Mouse (Mus musculus) heart, adult 2 months (tissue): ENCODE results near the gene Sema5b. TPM values are rescaled to one million over a fixed set of nuclear protein-coding genes. Genes with fewer than 3 reads are reported as not detected.
A peak's percentile ranks its signal among the peaks of the same experiment; 100 is the strongest.

Experiments used
- DNase-seq, 2 experiments: peaks; one replicate each; pipeline ENCODE4 v3.0.0; 2021
- H3K27ac ChIP-seq: fragments of 200-600 bp; 2 replicates; pipeline ENCODE4 v1.8.1; 2022
- H3K27me3 ChIP-seq: fragments of 200-500 bp; 2 replicates; pipeline ENCODE4 v1.6.1; 2012; ENCODE audit warnings: mild to moderate bottlenecking, low read length, inconsistent platforms, mixed read lengths; ENCODE audit not compliant: control insufficient read depth, insufficient read depth
- H3K36me3 ChIP-seq: fragments of 200-500 bp; 2 replicates; pipeline ENCODE4 v1.6.1; 2012; ENCODE audit warnings: low read length, inconsistent platforms; ENCODE audit not compliant: control insufficient read depth, insufficient read depth
- H3K4me1 ChIP-seq: fragments of 200-500 bp; 2 replicates; pipeline ENCODE4 v1.6.1; 2011; ENCODE audit warnings: low read length; ENCODE audit not compliant: control insufficient read depth, insufficient read depth
- H3K4me3 ChIP-seq: fragments of 200-600 bp; 2 replicates; pipeline ENCODE4 v1.8.1; 2022
- H3K79me2 ChIP-seq: fragments of 200-500 bp; replicated peaks from 2 replicates; pipeline ENCODE4 v1.6.1; 2012; ENCODE audit warnings: mild to moderate bottlenecking, inconsistent platforms, low read length, moderate library complexity, mixed read lengths; ENCODE audit not compliant: control insufficient read depth, insufficient read depth
- H3K9ac ChIP-seq: fragments of 200-500 bp; 2 replicates; pipeline ENCODE4 v1.6.1; 2012; ENCODE audit warnings: low read depth, mild to moderate bottlenecking, control low read depth, inconsistent platforms, low read length, mixed read lengths
- CTCF ChIP-seq: fragments of 200-600 bp; IDR thresholded peaks from 2 replicates; pipeline ENCODE4 v1.8.1; 2022; ENCODE audit warnings: antibody characterized with exemption, mild to moderate bottlenecking, moderate library complexity
- EP300 ChIP-seq: fragments of 200-500 bp; IDR thresholded peaks from 2 replicates; pipeline ENCODE4 v1.6.1; 2011; ENCODE audit warnings: low read depth, low read length, control low read depth; ENCODE audit not compliant: insufficient read depth
- POLR2A ChIP-seq: fragments of 200-500 bp; IDR thresholded peaks from 2 replicates; pipeline ENCODE4 v1.6.1; 2011; ENCODE audit warnings: mild to moderate bottlenecking, low read depth, low read length, control low read depth; ENCODE audit not compliant: insufficient read depth
- WGBS: fragments of 180-500 bp; shearing (Covaris S2); methylation state at CpG from one replicate; pipeline ENCODE4 v1.1.7; 2018; 5-methylcytosine and 5-hydroxymethylcytosine counted together
- intact Hi-C: fragments of 180-260 bp; cut with DNase I; formaldehyde crosslinking; loops from one replicate; pipeline ENCODE4 v1.15.1; 2025
- polyA plus RNA-seq: library from polyadenylated mRNA; depleted of rRNA; stranded (reverse); fragments of >200 nt; gene quantifications from 2 replicates; pipeline ENCODE4 v1.2.3, GENCODE M21; 2012
- total RNA-seq, 2 experiments: library from RNA; stranded (reverse); gene quantifications; 2 replicates each; pipeline ENCODE4 v1.2.3; 2021

The Sema5b gene
- total and polyA plus RNA-seq, 3 experiments: 1.5 to 3.0 (median 1.8) TPM

- Histone ChIP-seq H3K36me3 (no peaks in the 10 kb centered on the region), H3K27me3 (no peaks in the 10 kb centered on the region), H3K79me2 (no peaks in the 10 kb centered on the region), H3K9ac (no peak overlapping the region), H3K4me3 (no peak overlapping the region), H3K4me1 (no peaks in the 10 kb centered on the region), H3K27ac (no peak overlapping the region)
- no peak; the same call in 1 of the 2 replicates for TF ChIP-seq CTCF
- no peak for TF ChIP-seq EP300
- TF ChIP-seq POLR2A: no peak
- WGBS: 41% methylated on average over 10 of the region's 10 CpGs
- intact Hi-C loops: loop anchor here (1.0 to 10.0 kb wide), 4 partner anchors 88 to 513 kb away; no protein-coding TSS in a partner anchor
- peak; percentile 71 to 85 for DNase-seq
These were observed 87.2 kb downstream of the Sema5b start for GRCm38 (mm10) chr16:35627992-35628607.

- Histone ChIP-seq H3K27me3 (no peaks in the 10 kb centered on the region), H3K79me2 (no peaks in the 10 kb centered on the region), H3K36me3 (no peaks in the 10 kb centered on the region), H3K4me3 (no peak overlapping the region), H3K27ac (peak overlapping the region; percentile 41), H3K4me1 (no peaks in the 10 kb centered on the region), H3K9ac (no peak overlapping the region)
- WGBS: 22% methylated on average over 16 of the region's 16 CpGs
- DNase-seq: peak; percentile 61 to 66
- intact Hi-C loops: no loop called here
- TF ChIP-seq POLR2A: no peak
- no peak for TF ChIP-seq EP300
- no peak for TF ChIP-seq CTCF
These were observed 89.7 kb downstream of the Sema5b start for GRCm38 (mm10) chr16:35630470-35631183.

GRCm38 (mm10) chr16:35633058-35633457 lies 92.1 kb downstream of the Sema5b start:
- TF ChIP-seq EP300 (no peak), POLR2A (no peak), CTCF (no peak)
- H3K36me3 ChIP-seq: no peaks in the 10 kb centered on the region
- 23% methylated on average over 2 of the region's 2 CpGs for WGBS
- intact Hi-C loops: no loop called here
- H3K9ac ChIP-seq: no peak overlapping the region
- no peak for DNase-seq
- no peaks in the 10 kb centered on the region for H3K4me1 ChIP-seq
- no peak overlapping the region for H3K27ac ChIP-seq
- no peaks in the 10 kb centered on the region for H3K27me3 ChIP-seq
- H3K79me2 ChIP-seq: no peaks in the 10 kb centered on the region
- H3K4me3 ChIP-seq: no peak overlapping the region

GRCm38 (mm10) chr16:35634971-35635370 lies 94.0 kb downstream of the Sema5b start:
- no peaks in the 10 kb centered on the region for H3K79me2 ChIP-seq
- no peaks in the 10 kb centered on the region for H3K36me3 ChIP-seq
- DNase-seq: no peak
- 75% methylated on average over 4 of the region's 4 CpGs for WGBS
- no peaks in the 10 kb centered on the region for H3K4me1 ChIP-seq
- H3K27ac ChIP-seq: no peak overlapping the region
- H3K27me3 ChIP-seq: no peaks in the 10 kb centered on the region
- no peak overlapping the region for H3K9ac ChIP-seq
- intact Hi-C loops: no loop called here
- H3K4me3 ChIP-seq: no peak overlapping the region
- no peak for TF ChIP-seq EP300
- TF ChIP-seq POLR2A: no peak
- TF ChIP-seq CTCF: no peak

- no peak overlapping the region for H3K4me3 ChIP-seq
- no peak for TF ChIP-seq CTCF
- H3K9ac ChIP-seq: no peak overlapping the region
- H3K27ac ChIP-seq: no peak overlapping the region
- no peaks in the 10 kb centered on the region for H3K36me3 ChIP-seq
- no peaks in the 10 kb centered on the region for H3K4me1 ChIP-seq
- no peaks in the 10 kb centered on the region for H3K79me2 ChIP-seq
- no peak for DNase-seq
- intact Hi-C loops: no loop called here
- WGBS: 72% methylated on average over 3 of the region's 3 CpGs
- H3K27me3 ChIP-seq: no peaks in the 10 kb centered on the region
These were observed 98.6 kb downstream of the Sema5b start for GRCm38 (mm10) chr16:35639505-35639904.

- no peaks in the 10 kb centered on the region for H3K27me3 ChIP-seq
- H3K4me1 ChIP-seq: no peaks in the 10 kb centered on the region
- no peaks in the 10 kb centered on the region for H3K79me2 ChIP-seq
- intact Hi-C loops: no loop called here
- 71% methylated on average over 4 of the region's 4 CpGs for WGBS
- TF ChIP-seq EP300 (no peak), POLR2A (no peak), CTCF (no peak)
- H3K27ac ChIP-seq: no peak overlapping the region
- DNase-seq: no peak
- H3K4me3 ChIP-seq: no peak overlapping the region
- H3K9ac ChIP-seq: no peak overlapping the region
- H3K36me3 ChIP-seq: no peaks in the 10 kb centered on the region
These were observed 107.9 kb downstream of the Sema5b start for GRCm38 (mm10) chr16:35648862-35649261.
